Mouse (Mus musculus) liver, postnatal 0 days (tissue): ENCODE measurements at regions not wholly inside any gene's neighbourhood (a gene's known extent, or its start where the extent isn't known, plus 50 kb on each side); places are given as distances from the start of the nearest gene placed in this dataset.
"Not testable (repeated sequence)": the region's sequence is repeated elsewhere in the genome, so short reads cannot be mapped to it uniquely, and the experiment has no call there.

Experiments used
- ATAC-seq: fragments of 200-750 bp; cut with Nextera tagmentation; 2 replicates; pipeline ENCODE4 v1.8.0; 2017; ENCODE audit warnings: mild to moderate bottlenecking, moderate library complexity
- DNase-seq: peaks from one replicate; pipeline ENCODE4 v3.0.0-alpha.2; 2016
- H3K27ac ChIP-seq: fragments of 300-500 bp; sonication (generic); 2 replicates; pipeline ENCODE4 v1.5.1; 2014; ENCODE audit warnings: antibody characterized with exemption, moderate library complexity, mild to moderate bottlenecking, low read depth
- H3K27me3 ChIP-seq: fragments of 300-500 bp; sonication (generic); 2 replicates; pipeline ENCODE4 v1.6.1; 2014; ENCODE audit warnings: low read length, control low read depth, mixed read lengths; ENCODE audit not compliant: insufficient read depth
- H3K36me3 ChIP-seq: fragments of 300-500 bp; sonication (generic); replicated peaks from 2 replicates; pipeline ENCODE4 v1.6.1; 2014; ENCODE audit warnings: mild to moderate bottlenecking, control low read depth, low read length, moderate library complexity, mixed read lengths; ENCODE audit not compliant: insufficient read depth
- H3K4me1 ChIP-seq: fragments of 300-500 bp; sonication (generic); 2 replicates; pipeline ENCODE4 v1.6.1; 2014; ENCODE audit warnings: antibody characterized with exemption, mild to moderate bottlenecking, control low read depth; ENCODE audit not compliant: insufficient read depth
- H3K4me2 ChIP-seq: fragments of 300-500 bp; sonication (generic); 2 replicates; pipeline ENCODE4 v1.6.1; 2014; ENCODE audit warnings: low read depth, mild to moderate bottlenecking, low read length, moderate library complexity, mixed read lengths
- H3K4me3 ChIP-seq: fragments of 300-500 bp; sonication (generic); 2 replicates; pipeline ENCODE4 v1.5.1; 2014; ENCODE audit warnings: low read depth, low read length
- H3K9ac ChIP-seq: fragments of 300-500 bp; sonication (generic); replicated peaks from 2 replicates; pipeline ENCODE4 v1.6.1; 2014; ENCODE audit warnings: mild to moderate bottlenecking, moderate library complexity
- H3K9me3 ChIP-seq: fragments of 300-500 bp; sonication (generic); 2 replicates; pipeline ENCODE4 v1.6.1; 2016; ENCODE audit warnings: mild to moderate bottlenecking, control low read depth, low read length, mixed read lengths
- WGBS: fragments of 180-500 bp; shearing (Covaris S2); extraction: QIAGEN DNeasy Blood & Tissue Kit; methylation state at CpG from one replicate; pipeline ENCODE4 v1.1.7; 2014; ENCODE audit not compliant: insufficient replicate concordance; 5-methylcytosine and 5-hydroxymethylcytosine counted together

DNA sequence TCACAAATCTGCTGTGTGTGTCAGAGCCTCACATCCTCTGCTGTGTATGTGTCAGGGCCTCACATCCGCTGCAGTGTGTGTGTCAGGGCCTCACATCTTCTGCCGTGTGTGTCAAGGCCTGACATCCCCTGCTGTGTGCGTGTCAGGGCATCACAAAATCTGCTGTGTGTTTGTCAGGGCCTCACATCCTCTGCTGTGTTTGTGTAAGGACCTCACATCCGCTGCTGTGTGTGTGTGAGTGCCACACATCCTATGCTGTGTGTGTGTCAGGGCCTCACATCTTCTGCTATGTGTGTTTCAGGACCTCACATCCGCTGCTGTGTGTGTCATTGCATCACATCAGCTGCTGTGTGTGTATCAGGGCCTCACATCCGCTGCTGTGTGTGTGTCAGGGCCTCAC, 63.3 kb downstream of the Asmt start:
- 60% methylated on average over 6 of the region's 6 CpGs for WGBS
- not testable (repeated sequence) for ATAC-seq, H3K27ac ChIP-seq, H3K36me3 ChIP-seq, H3K9ac ChIP-seq, H3K4me3 ChIP-seq, H3K4me1 ChIP-seq, H3K4me2 ChIP-seq, H3K9me3 ChIP-seq, H3K27me3 ChIP-seq
- DNase-seq, result peak; percentile 9

DNA sequence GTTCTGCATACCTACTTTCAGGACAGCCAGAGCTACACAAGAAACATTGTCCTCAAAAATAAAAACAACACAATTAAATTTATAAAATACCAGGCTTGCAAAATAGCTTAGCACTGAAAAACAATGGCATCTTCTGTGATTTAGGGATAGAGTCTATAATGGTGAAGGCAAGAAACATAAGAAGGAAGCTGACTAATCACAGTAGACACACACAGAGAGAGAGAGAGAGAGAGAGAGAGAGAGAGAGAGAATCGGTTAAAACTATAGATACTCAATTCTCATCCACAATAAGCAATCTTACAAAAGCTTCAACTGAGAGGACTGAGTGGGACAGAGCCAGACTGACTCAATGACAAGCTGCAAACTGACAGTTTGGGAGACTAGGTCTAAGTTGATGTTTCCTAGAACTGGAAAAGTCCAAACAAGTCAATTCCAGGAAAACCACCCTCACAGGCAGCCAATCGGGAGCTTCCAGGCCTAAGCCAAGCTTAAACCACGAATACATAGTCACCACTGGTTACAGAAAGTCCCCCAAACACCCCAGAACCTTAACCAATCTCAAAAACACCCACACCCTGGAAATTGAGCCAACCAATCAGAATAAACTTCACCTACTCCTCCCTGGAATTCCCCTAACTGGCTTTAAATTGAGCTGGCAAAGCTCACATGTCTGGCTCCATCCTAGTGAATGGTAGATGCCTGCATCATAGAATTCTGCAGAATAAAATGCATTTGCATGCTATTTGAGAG, 81.2 kb downstream of the Asmt start:
- not testable (repeated sequence) for H3K4me2 ChIP-seq, H3K27ac ChIP-seq, H3K4me3 ChIP-seq, ATAC-seq, H3K27me3 ChIP-seq, H3K9ac ChIP-seq, DNase-seq, H3K36me3 ChIP-seq, H3K4me1 ChIP-seq, H3K9me3 ChIP-seq
- WGBS, result no CpG with 5 or more reads among the region's 3 CpGs
